Mouse (Mus musculus) splenic B cell, adult 2 months (primary cell): ENCODE data around the gene Arrb1.
A peak's percentile ranks its signal among the peaks of the same experiment; 100 is the strongest.
"Not testable (repeated sequence)": the region's sequence is repeated elsewhere in the genome, so short reads cannot be mapped to it uniquely, and the experiment has no call there.

ENCODE experiments used
- DNase-seq: peaks from one replicate; pipeline ENCODE4 v3.0.0-alpha.2; 2011; ENCODE audit warnings: low read depth, low spot score
- H3K27me3 ChIP-seq: 2 replicates; pipeline ENCODE4 v1.6.1; 2012; ENCODE audit warnings: mild to moderate bottlenecking, low read length, moderate library complexity, mixed read lengths; ENCODE audit not compliant: control insufficient read depth, poor library complexity, insufficient read depth, severe bottlenecking
- H3K36me3 ChIP-seq: 2 replicates; pipeline ENCODE4 v1.6.1; 2012; ENCODE audit warnings: mild to moderate bottlenecking, low read length, moderate library complexity, mixed read lengths; ENCODE audit not compliant: control insufficient read depth, poor library complexity, insufficient read depth, severe bottlenecking

Arrb1 gene

GRCm38 (mm10) chr7:99534901-99535735, at the start of gene Arrb1:
TSS of gene Arrb1 (plus strand) at chr7:99535466.
- no peaks in the 10 kb centered on the region for H3K27me3 ChIP-seq
- H3K36me3 ChIP-seq = no peaks in the 10 kb centered on the region
- peak; percentile 90 for DNase-seq

GRCm38 (mm10) chr7:99489708-99490107, 45.6 kb upstream of the Arrb1 start:
- no peaks in the 10 kb centered on the region for H3K27me3 ChIP-seq
- H3K36me3 ChIP-seq = no peaks in the 10 kb centered on the region
- no peak for DNase-seq

GRCm38 (mm10) chr7:99499128-99499527, 36.1 kb upstream of the Arrb1 start:
- H3K27me3 ChIP-seq = no peaks in the 10 kb centered on the region
- H3K36me3 ChIP-seq = no peaks in the 10 kb centered on the region
- no peak for DNase-seq

- DNase-seq = peak; percentile 86
- H3K36me3 ChIP-seq = no peaks in the 10 kb centered on the region
- no peaks in the 10 kb centered on the region for H3K27me3 ChIP-seq
Observed at GRCm38 (mm10) chr7:99500201-99500600, 35.1 kb upstream of the Arrb1 start.

DNA sequence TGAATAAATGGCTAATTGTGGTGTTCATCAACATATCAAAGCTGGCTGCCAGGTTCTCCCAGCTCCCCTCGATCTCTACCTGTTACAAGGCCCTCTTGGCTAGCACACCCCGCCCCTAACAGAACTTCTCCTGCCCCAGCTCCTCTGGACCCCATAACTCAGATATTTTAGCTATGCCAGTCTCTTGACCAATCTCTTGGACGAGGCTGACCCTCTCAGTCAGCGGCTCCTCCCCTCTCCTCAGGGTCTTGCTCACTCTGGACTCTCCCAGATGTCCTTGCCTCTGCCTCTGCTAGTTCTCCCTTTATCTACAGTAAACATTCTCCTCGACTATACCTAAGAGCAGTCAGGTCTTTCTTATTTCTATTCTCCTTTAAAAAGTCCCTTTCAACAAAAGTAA, 34.6 kb upstream of the Arrb1 start:
- H3K36me3 ChIP-seq = no peaks in the 10 kb centered on the region
- no peak for DNase-seq
- H3K27me3 ChIP-seq = no peaks in the 10 kb centered on the region

GRCm38 (mm10) chr7:99501148-99501547, 34.1 kb upstream of the Arrb1 start:
- Histone ChIP-seq H3K36me3 (no peaks in the 10 kb centered on the region), H3K27me3 (no peaks in the 10 kb centered on the region)
- DNase-seq = no peak

- no peaks in the 10 kb centered on the region for H3K27me3 ChIP-seq
- H3K36me3 ChIP-seq = no peaks in the 10 kb centered on the region
- no peak for DNase-seq
Observed at GRCm38 (mm10) chr7:99504556-99504955, 30.7 kb upstream of the Arrb1 start.

GRCm38 (mm10) chr7:99508187-99508586, 27.1 kb upstream of the Arrb1 start:
- H3K27me3 ChIP-seq, DNase-seq: not testable (repeated sequence)

DNA sequence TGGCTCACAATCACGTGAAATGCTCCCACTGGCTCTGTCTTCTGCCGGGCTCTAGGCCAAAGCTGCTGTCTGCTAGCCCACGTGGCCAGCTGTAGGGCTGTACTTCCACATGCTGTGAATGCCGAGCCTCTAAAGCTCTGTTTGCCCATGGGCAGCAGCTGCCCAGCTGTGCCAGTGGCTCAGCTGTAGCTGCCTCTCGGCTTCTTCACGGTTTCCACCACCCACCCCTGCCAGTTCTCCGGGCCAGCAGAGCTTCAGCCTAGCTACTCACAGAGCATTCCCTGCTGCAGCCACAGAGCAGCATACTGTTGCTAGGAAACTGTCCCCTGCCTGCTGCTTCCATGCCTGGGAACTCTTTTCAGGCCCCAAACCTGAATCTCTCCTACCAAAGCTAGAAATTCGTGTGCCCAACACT, 25.2 kb upstream of the Arrb1 start:
- Histone ChIP-seq H3K36me3 (no peaks in the 10 kb centered on the region), H3K27me3 (no peaks in the 10 kb centered on the region)
- no peak for DNase-seq

More at GRCm38 (mm10) chr7:99508187-99508586, 27.1 kb upstream of the Arrb1 start:
- H3K36me3 ChIP-seq = not testable (repeated sequence)

- DNase-seq = no peak
- H3K27me3 ChIP-seq = no peaks in the 10 kb centered on the region
- H3K36me3 ChIP-seq = no peaks in the 10 kb centered on the region
Observed at GRCm38 (mm10) chr7:99516092-99516813, 19.0 kb upstream of the Arrb1 start.

- Histone ChIP-seq H3K36me3 (no peaks in the 10 kb centered on the region), H3K27me3 (no peaks in the 10 kb centered on the region)
- DNase-seq = no peak
Observed at GRCm38 (mm10) chr7:99516814-99517157, 18.5 kb upstream of the Arrb1 start.

- no peak for DNase-seq
- H3K27me3 ChIP-seq = no peaks in the 10 kb centered on the region
Observed at GRCm38 (mm10) chr7:99518954-99519644, 16.2 kb upstream of the Arrb1 start.

DNA sequence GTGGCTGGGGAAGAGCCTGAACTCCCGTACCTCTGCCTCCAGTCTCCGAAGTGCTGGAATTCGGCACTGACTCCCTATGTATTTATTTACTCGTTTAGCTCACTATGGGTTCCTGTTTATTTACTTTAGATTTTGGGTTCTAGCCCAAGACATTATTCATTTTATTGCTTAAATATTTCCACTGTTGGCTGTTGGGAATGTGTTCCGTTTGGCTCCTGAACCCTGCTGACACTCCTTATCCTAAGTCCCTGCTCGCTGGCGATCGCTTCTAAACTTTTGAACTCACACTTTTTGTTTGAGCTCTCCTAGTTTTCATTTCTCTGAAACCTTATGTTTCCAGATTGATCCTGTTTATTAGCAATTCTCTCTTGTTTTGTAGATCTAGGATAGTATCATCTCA, 12.1 kb upstream of the Arrb1 start:
- DNase-seq = no peak
- H3K27me3 ChIP-seq = no peaks in the 10 kb centered on the region
- H3K36me3 ChIP-seq = no peaks in the 10 kb centered on the region

More at GRCm38 (mm10) chr7:99518954-99519644, 16.2 kb upstream of the Arrb1 start:
- H3K36me3 ChIP-seq = no peaks in the 10 kb centered on the region

DNA sequence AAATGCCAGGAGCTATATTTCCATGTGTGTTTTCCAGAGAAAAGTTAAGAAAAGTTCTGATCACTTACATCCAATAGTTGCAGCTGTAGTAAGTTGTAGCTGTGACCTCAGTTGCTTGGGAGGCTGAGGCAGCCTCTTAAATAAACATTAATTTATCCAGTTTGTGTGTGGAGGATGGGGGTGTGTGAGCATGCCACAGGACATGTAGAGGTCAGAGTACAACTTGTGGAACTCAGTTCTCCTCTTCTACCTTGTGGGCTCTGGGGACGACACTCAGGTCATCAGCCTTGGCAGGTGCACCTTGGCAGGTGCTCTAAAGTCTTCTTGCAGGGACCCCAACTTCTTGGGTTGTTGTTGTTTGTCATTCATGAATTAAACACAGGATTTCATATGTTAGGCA, 11.4 kb upstream of the Arrb1 start:
- no peak for DNase-seq
- no peaks in the 10 kb centered on the region for H3K36me3 ChIP-seq
- no peaks in the 10 kb centered on the region for H3K27me3 ChIP-seq

DNA sequence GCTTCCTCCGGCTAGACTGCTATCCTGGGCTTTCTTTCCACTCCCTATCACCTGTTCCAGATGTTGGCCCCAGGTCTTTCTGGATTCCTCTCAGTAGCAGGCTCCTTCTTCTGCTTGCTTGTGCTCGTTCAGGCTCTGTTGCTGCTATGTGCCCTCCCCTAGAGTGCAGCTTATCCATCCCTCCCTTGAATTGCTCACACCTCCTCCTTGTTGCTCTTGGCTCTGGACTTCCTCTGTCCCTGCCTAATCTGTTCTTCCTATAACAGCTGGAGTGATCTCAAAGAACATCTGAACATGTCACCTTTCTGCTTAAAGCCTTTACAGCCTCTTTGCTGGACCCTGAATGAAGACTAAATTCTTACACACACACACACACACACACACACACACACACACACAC, 6.7 kb upstream of the Arrb1 start:
- DNase-seq = no peak
- Histone ChIP-seq H3K36me3 (no peaks in the 10 kb centered on the region), H3K27me3 (no peaks in the 10 kb centered on the region)
